Mouse (Mus musculus): ENCODE measurements around the gene Fam71e1.
A peak's percentile ranks its signal among the peaks of the same experiment; 100 is the strongest.

DNA sequence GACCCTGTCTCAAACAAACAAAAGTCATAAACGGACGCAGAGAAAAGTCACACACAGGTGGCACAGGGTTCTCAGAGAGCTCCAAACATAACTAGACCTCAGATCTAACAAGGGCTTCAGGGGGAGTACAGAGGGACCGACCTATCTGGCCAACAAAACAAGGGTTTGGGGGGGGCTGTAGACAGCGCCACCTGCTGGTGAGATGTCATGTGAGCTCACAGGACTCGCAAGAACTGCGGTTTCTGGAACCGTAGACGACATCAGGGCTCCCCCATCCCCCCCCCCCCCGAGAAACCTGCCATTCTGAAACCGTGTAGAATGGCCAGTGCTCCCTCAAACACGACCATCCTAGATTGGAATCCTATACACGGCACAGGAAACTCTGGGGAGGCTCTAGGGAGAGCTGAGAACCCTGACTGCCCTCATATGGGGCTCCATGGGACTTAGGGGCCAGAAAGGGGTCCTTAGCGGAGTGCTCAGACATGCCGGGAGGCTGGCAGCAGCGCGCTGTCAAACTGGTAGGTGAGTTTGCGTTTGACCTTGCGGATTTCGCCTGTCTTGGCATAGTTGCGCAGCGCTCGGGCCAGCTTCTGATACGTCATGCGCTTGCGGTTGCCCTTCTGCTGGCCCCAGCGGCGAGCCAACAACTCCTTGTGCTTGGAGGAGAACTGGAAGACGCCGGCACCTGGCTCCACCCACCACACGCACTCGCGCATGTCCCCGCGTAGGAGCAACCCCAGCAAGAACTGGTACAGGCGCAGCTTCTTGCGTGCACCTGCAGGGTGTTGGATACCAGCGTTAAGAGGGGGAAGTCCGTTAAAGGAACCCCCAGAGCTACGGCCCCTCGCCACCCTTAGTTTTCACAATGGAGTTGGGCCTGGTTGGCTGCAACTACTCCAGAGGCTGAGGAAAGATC lies 31.4 kb downstream of the Fam71e1 start:
- TF ChIP-seq CTCF (IDR thresholded peaks at IDR 0.05; ENCODE audit: low read depth, low read length), result peak; percentile 85
- TF ChIP-seq EP300 (IDR thresholded peaks at IDR 0.05; ENCODE audit: insufficient read depth, low read depth, low read length), result no peak

Data from ES-Bruce4 (cell line).